Mouse (Mus musculus): ENCODE data around the gene Olfr95. TPM values are rescaled to one million over a fixed set of nuclear protein-coding genes. Genes with fewer than 3 reads are reported as not detected.

Olfr95 gene
- polyA plus RNA-seq, 2 experiments, result not detected

- TF ChIP-seq POLR2A (IDR thresholded peaks at IDR 0.05; ENCODE audit: borderline replicate concordance, extremely low read depth, insufficient read depth, insufficient read length), result no peak
- H3K4me2 ChIP-seq (replicated peaks; ENCODE audit: low read depth, low read length, severe bottlenecking), result no peak overlapping the region
- H3K4me1 ChIP-seq (ENCODE audit: control insufficient read depth, insufficient read depth, low read length), result no peaks in the 10 kb centered on the region
- no peak for ATAC-seq (ENCODE audit: low FRiP score, low read depth)
- no peaks in the 10 kb centered on the region for H3K9me3 ChIP-seq (ENCODE audit: control insufficient read depth, low read length)
- no peaks in the 10 kb centered on the region for H3K36me3 ChIP-seq (ENCODE audit: control insufficient read depth, insufficient read depth, low read length)
- DNase-seq (ENCODE audit: low spot score), result no peak
- H3K27ac ChIP-seq (replicated peaks; ENCODE audit: low read depth, low read length), result no peak overlapping the region
- no peak overlapping the region for H3K4me3 ChIP-seq (replicated peaks; ENCODE audit: low read length)
- H3K9ac ChIP-seq (ENCODE audit: low read depth, low read length, severe bottlenecking), result no peak overlapping the region
- H3K27me3 ChIP-seq (ENCODE audit: control insufficient read depth, insufficient read depth, low read length), result peaks cover 24% of the 10 kb centered on the region
These were observed 19.9 kb downstream of the Olfr95 start for GRCm38 (mm10) chr17:37193032-37193431.

DNA sequence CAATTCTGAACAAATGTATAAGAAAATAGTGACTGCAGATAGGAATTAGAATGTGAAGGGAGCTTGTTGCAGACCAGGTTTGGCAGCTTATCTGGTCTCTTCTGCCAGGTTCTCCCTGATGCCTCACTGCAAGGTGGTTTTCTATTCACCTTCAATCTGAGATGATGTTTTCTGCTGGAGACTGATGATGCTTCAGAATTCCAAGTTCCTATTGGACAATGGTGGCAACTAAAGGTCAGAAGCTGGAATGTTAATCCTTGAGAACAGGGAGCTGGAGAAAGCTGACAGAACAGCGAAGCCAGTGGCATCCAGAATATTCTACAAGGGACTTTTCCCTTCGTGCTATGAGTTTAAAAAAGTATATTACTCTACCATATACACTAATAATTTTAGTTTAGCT is 22.2 kb downstream of the Olfr95 start:
- Histone ChIP-seq H3K4me3 (replicated peaks; ENCODE audit: low read length) (no peak overlapping the region), H3K4me2 (replicated peaks; ENCODE audit: low read depth, low read length, severe bottlenecking) (no peak overlapping the region), H3K27ac (replicated peaks; ENCODE audit: low read depth, low read length) (no peak overlapping the region), H3K27me3 (ENCODE audit: control insufficient read depth, insufficient read depth, low read length) (peaks cover under 1% of the 10 kb centered on the region; the same call in 1 of the 2 replicates), H3K9me3 (ENCODE audit: control insufficient read depth, low read length) (no peaks in the 10 kb centered on the region), H3K36me3 (ENCODE audit: control insufficient read depth, insufficient read depth, low read length) (no peaks in the 10 kb centered on the region), H3K9ac (ENCODE audit: low read depth, low read length, severe bottlenecking) (no peak overlapping the region), H3K4me1 (ENCODE audit: control insufficient read depth, insufficient read depth, low read length) (no peaks in the 10 kb centered on the region)
- TF ChIP-seq POLR2A (IDR thresholded peaks at IDR 0.05; ENCODE audit: borderline replicate concordance, extremely low read depth, insufficient read depth, insufficient read length), result no peak
- ATAC-seq (ENCODE audit: low FRiP score, low read depth) (no peak), DNase-seq (ENCODE audit: low spot score) (no peak)
- 44% methylated on average over 2 of the region's 2 CpGs for WGBS

DNA sequence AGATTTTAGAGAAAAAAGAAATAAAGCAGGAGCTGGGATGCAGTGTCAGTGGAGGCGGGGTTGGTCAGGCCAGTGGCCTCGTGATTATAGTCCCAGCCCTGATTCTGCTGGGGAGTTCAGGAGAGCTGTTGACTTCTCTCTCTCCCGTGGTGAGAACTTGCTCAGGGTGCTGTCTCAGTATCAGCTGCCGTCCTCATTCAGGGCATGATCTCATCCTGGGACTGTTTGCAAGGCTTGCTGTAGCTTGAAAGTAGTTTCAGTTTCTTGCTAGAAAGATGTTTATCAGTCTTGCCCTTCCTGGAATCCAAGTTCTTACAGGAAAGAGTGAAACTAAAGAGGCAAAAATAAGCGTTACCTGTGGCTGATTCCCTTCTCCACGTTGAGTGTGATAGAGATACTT is 27.4 kb downstream of the Olfr95 start:
- no peak overlapping the region for H3K4me2 ChIP-seq (replicated peaks; ENCODE audit: low read depth, low read length, severe bottlenecking)

GRCm38 (mm10) chr17:37161394-37161793 is 51.5 kb downstream of the Olfr95 start, which contains the start of gene Olfr93:
TSS of gene Olfr93 (minus strand) at chr17:37161494.
- no peak for DNase-seq (ENCODE audit: low spot score)
- no peak for ATAC-seq (ENCODE audit: low FRiP score, low read depth)
- Histone ChIP-seq H3K4me2 (replicated peaks; ENCODE audit: low read depth, low read length, severe bottlenecking) (no peak within 1 kb of the TSS), H3K36me3 (ENCODE audit: control insufficient read depth, insufficient read depth, low read length) (no peaks in the 10 kb centered on the region), H3K9ac (ENCODE audit: low read depth, low read length, severe bottlenecking) (no peak within 1 kb of the TSS), H3K4me1 (ENCODE audit: control insufficient read depth, insufficient read depth, low read length) (no peaks in the 10 kb centered on the region), H3K27ac (replicated peaks; ENCODE audit: low read depth, low read length) (no peak within 1 kb of the TSS), H3K27me3 (ENCODE audit: control insufficient read depth, insufficient read depth, low read length) (no peaks in the 10 kb centered on the region), H3K9me3 (ENCODE audit: control insufficient read depth, low read length) (no peaks in the 10 kb centered on the region), H3K4me3 (replicated peaks; ENCODE audit: low read length) (no peak within 1 kb of the TSS)
- TF ChIP-seq POLR2A (IDR thresholded peaks at IDR 0.05; ENCODE audit: borderline replicate concordance, extremely low read depth, insufficient read depth, insufficient read length), result no peak

More for the DNA sequence above, 27.4 kb downstream of the Olfr95 start:
- Histone ChIP-seq H3K9ac (ENCODE audit: low read depth, low read length, severe bottlenecking) (no peak overlapping the region), H3K4me1 (ENCODE audit: control insufficient read depth, insufficient read depth, low read length) (no peaks in the 10 kb centered on the region), H3K4me3 (replicated peaks; ENCODE audit: low read length) (no peak overlapping the region), H3K9me3 (ENCODE audit: control insufficient read depth, low read length) (no peaks in the 10 kb centered on the region), H3K27ac (replicated peaks; ENCODE audit: low read depth, low read length) (no peak overlapping the region), H3K27me3 (ENCODE audit: control insufficient read depth, insufficient read depth, low read length) (no peaks in the 10 kb centered on the region), H3K36me3 (ENCODE audit: control insufficient read depth, insufficient read depth, low read length) (no peaks in the 10 kb centered on the region)
- DNase-seq (ENCODE audit: low spot score) (no peak), ATAC-seq (ENCODE audit: low FRiP score, low read depth) (no peak)
- 46% methylated on average over 6 of the region's 6 CpGs for WGBS
- TF ChIP-seq POLR2A (IDR thresholded peaks at IDR 0.05; ENCODE audit: borderline replicate concordance, extremely low read depth, insufficient read depth, insufficient read length), result no peak

Other genes starting within 250 kb of the Olfr95 start
- 0.53 and 0.58 TPM in 2 replicates for gene 2410137M14Rik, start 231.9 kb downstream of the Olfr95 start, polyA plus RNA-seq (2012; rRNA removed)
- gene 2410137M14Rik, start 231.9 kb downstream of the Olfr95 start, polyA plus RNA-seq (2014; fragmentation: Nextera tagmentation; extraction: Ambion mirVana), result not detected in 2 replicates
- 6.3 and 7.4 TPM in 2 replicates for gene H2-M5, start 223.6 kb downstream of the Olfr95 start, polyA plus RNA-seq (2012; rRNA removed)
- gene H2-M5, start 223.6 kb downstream of the Olfr95 start, polyA plus RNA-seq (2014; fragmentation: Nextera tagmentation; extraction: Ambion mirVana), result 0.29 and 0.61 TPM in 2 replicates
- gene Zfp57, start 212.0 kb downstream of the Olfr95 start, polyA plus RNA-seq (2012; rRNA removed), result 140 and 149 TPM in 2 replicates
- 85.9 and 86.1 TPM in 2 replicates for gene Zfp57, start 212.0 kb downstream of the Olfr95 start, polyA plus RNA-seq (2014; fragmentation: Nextera tagmentation; extraction: Ambion mirVana)
- not detected in 2 replicates for gene Mog, start 189.7 kb downstream of the Olfr95 start, polyA plus RNA-seq (2012; rRNA removed)
- 0.35 TPM in 1 of 2 replicates, not detected in the other for gene Mog, start 189.7 kb downstream of the Olfr95 start, polyA plus RNA-seq (2014; fragmentation: Nextera tagmentation; extraction: Ambion mirVana)
- 111 and 139 TPM in 2 replicates for gene Gabbr1, start 167.2 kb downstream of the Olfr95 start, polyA plus RNA-seq (2012; rRNA removed)
- gene Gabbr1, start 167.2 kb downstream of the Olfr95 start, polyA plus RNA-seq (2014; fragmentation: Nextera tagmentation; extraction: Ambion mirVana), result 8.4 and 11.1 TPM in 2 replicates
- not detected in 2 replicates for gene Olfr90, start 124.6 kb downstream of the Olfr95 start, polyA plus RNA-seq (2012; rRNA removed)
- not detected in 2 replicates for gene Olfr90, start 124.6 kb downstream of the Olfr95 start, polyA plus RNA-seq (2014; fragmentation: Nextera tagmentation; extraction: Ambion mirVana)
- gene Olfr91, start 114.8 kb downstream of the Olfr95 start, polyA plus RNA-seq (2012; rRNA removed), result not detected in 2 replicates
- gene Olfr91, start 114.8 kb downstream of the Olfr95 start, polyA plus RNA-seq (2014; fragmentation: Nextera tagmentation; extraction: Ambion mirVana), result 0.07 TPM in 1 of 2 replicates, not detected in the other
- gene Olfr92, start 93.0 kb downstream of the Olfr95 start, polyA plus RNA-seq (2012; rRNA removed), result not detected in 2 replicates
- gene Olfr92, start 93.0 kb downstream of the Olfr95 start, polyA plus RNA-seq (2014; fragmentation: Nextera tagmentation; extraction: Ambion mirVana), result not detected in 2 replicates
- not detected in 2 replicates for gene Olfr93, start 51.6 kb downstream of the Olfr95 start, polyA plus RNA-seq (2012; rRNA removed)
- gene Olfr93, start 51.6 kb downstream of the Olfr95 start, polyA plus RNA-seq (2014; fragmentation: Nextera tagmentation; extraction: Ambion mirVana), result not detected in 2 replicates
- not detected in 2 replicates for gene Ubd, start 19.2 kb downstream of the Olfr95 start, polyA plus RNA-seq (2012; rRNA removed)
- not detected in 2 replicates for gene Ubd, start 19.2 kb downstream of the Olfr95 start, polyA plus RNA-seq (2014; fragmentation: Nextera tagmentation; extraction: Ambion mirVana)
- not detected in 2 replicates for gene Olfr94, start 12.1 kb downstream of the Olfr95 start, polyA plus RNA-seq (2012; rRNA removed)
- gene Olfr94, start 12.1 kb downstream of the Olfr95 start, polyA plus RNA-seq (2014; fragmentation: Nextera tagmentation; extraction: Ambion mirVana), result not detected in 2 replicates
- not detected in 2 replicates for gene Olfr96, start 7.0 kb upstream of the Olfr95 start, polyA plus RNA-seq (2012; rRNA removed)
- not detected in 2 replicates for gene Olfr96, start 7.0 kb upstream of the Olfr95 start, polyA plus RNA-seq (2014; fragmentation: Nextera tagmentation; extraction: Ambion mirVana)
- not detected in 2 replicates for gene Olfr97, start 24.2 kb upstream of the Olfr95 start, polyA plus RNA-seq (2012; rRNA removed)
- gene Olfr97, start 24.2 kb upstream of the Olfr95 start, polyA plus RNA-seq (2014; fragmentation: Nextera tagmentation; extraction: Ambion mirVana), result not detected in 2 replicates
- not detected in 2 replicates for gene Olfr98, start 50.6 kb upstream of the Olfr95 start, polyA plus RNA-seq (2012; rRNA removed)
- gene Olfr98, start 50.6 kb upstream of the Olfr95 start, polyA plus RNA-seq (2014; fragmentation: Nextera tagmentation; extraction: Ambion mirVana), result not detected in 2 replicates
- gene H2-M3, start 57.1 kb upstream of the Olfr95 start, polyA plus RNA-seq (2012; rRNA removed), result 1.00 and 1.4 TPM in 2 replicates
- gene H2-M3, start 57.1 kb upstream of the Olfr95 start, polyA plus RNA-seq (2014; fragmentation: Nextera tagmentation; extraction: Ambion mirVana), result 1.3 and 2.6 TPM in 2 replicates
- not detected in 2 replicates for gene Olfr99, start 70.3 kb upstream of the Olfr95 start, polyA plus RNA-seq (2012; rRNA removed)
- not detected in 2 replicates for gene Olfr99, start 70.3 kb upstream of the Olfr95 start, polyA plus RNA-seq (2014; fragmentation: Nextera tagmentation; extraction: Ambion mirVana)
- not detected in 2 replicates for gene Olfr101, start 91.2 kb upstream of the Olfr95 start, polyA plus RNA-seq (2012; rRNA removed)
- gene Olfr101, start 91.2 kb upstream of the Olfr95 start, polyA plus RNA-seq (2014; fragmentation: Nextera tagmentation; extraction: Ambion mirVana), result not detected in 2 replicates
- gene Olfr102, start 103.9 kb upstream of the Olfr95 start, polyA plus RNA-seq (2012; rRNA removed), result not detected in 2 replicates
- not detected in 2 replicates for gene Olfr102, start 103.9 kb upstream of the Olfr95 start, polyA plus RNA-seq (2014; fragmentation: Nextera tagmentation; extraction: Ambion mirVana)
- not detected in 2 replicates for gene Olfr103, start 126.6 kb upstream of the Olfr95 start, polyA plus RNA-seq (2012; rRNA removed)
- gene Olfr103, start 126.6 kb upstream of the Olfr95 start, polyA plus RNA-seq (2014; fragmentation: Nextera tagmentation; extraction: Ambion mirVana), result not detected in 2 replicates
- not detected in 2 replicates for gene Olfr104-ps, start 146.5 kb upstream of the Olfr95 start, polyA plus RNA-seq (2012; rRNA removed)
- not detected in 2 replicates for gene Olfr104-ps, start 146.5 kb upstream of the Olfr95 start, polyA plus RNA-seq (2014; fragmentation: Nextera tagmentation; extraction: Ambion mirVana)
- gene Olfr105-ps, start 165.9 kb upstream of the Olfr95 start, polyA plus RNA-seq (2012; rRNA removed), result not detected in 2 replicates
- not detected in 2 replicates for gene Olfr105-ps, start 165.9 kb upstream of the Olfr95 start, polyA plus RNA-seq (2014; fragmentation: Nextera tagmentation; extraction: Ambion mirVana)
- gene Olfr106-ps, start 177.3 kb upstream of the Olfr95 start, polyA plus RNA-seq (2012; rRNA removed), result not detected in 2 replicates
- not detected in 2 replicates for gene Olfr106-ps, start 177.3 kb upstream of the Olfr95 start, polyA plus RNA-seq (2014; fragmentation: Nextera tagmentation; extraction: Ambion mirVana)
- not detected in 2 replicates for gene Olfr107, start 186.1 kb upstream of the Olfr95 start, polyA plus RNA-seq (2012; rRNA removed)
- not detected in 2 replicates for gene Olfr107, start 186.1 kb upstream of the Olfr95 start, polyA plus RNA-seq (2014; fragmentation: Nextera tagmentation; extraction: Ambion mirVana)
- not detected in 2 replicates for gene Olfr108, start 232.4 kb upstream of the Olfr95 start, polyA plus RNA-seq (2012; rRNA removed)
- not detected in 2 replicates for gene Olfr108, start 232.4 kb upstream of the Olfr95 start, polyA plus RNA-seq (2014; fragmentation: Nextera tagmentation; extraction: Ambion mirVana)
- not detected in 2 replicates for gene Olfr109, start 245.8 kb upstream of the Olfr95 start, polyA plus RNA-seq (2012; rRNA removed)
- gene Olfr109, start 245.8 kb upstream of the Olfr95 start, polyA plus RNA-seq (2014; fragmentation: Nextera tagmentation; extraction: Ambion mirVana), result not detected in 2 replicates

Measured in limb, embryonic 14.5 days (tissue).